Mouse (Mus musculus): ENCODE measurements around the gene Krtap6-1. TPM values are rescaled to one million over a fixed set of nuclear protein-coding genes. Genes with fewer than 3 reads are reported as not detected.

Gene Krtap6-1
- not detected in 2 replicates for polyA plus RNA-seq (2015; fragmentation: Nextera tagmentation; extraction: Ambion mirVana)

DNA sequence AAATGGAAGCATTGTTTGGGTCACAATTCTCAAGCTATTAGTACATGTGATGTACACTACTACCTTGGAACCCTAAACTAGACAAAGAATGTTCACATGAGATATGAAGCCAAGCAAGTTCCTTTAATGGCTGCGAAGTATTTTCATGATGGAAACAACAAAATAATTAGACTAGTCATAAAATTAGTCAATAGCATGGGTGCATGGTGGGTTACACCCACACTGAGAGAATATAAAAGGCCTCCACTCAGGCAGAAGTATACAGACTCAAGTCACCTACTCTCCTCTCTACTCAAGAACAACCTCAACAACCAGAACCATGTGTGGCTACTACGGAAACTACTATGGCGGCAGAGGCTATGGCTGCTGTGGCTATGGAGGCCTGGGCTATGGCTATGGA, at the start of gene Krtap6-1:
TSS of gene Krtap6-1 (plus strand) at position 301 of the 400 bp plus-strand sequence.

DNA sequence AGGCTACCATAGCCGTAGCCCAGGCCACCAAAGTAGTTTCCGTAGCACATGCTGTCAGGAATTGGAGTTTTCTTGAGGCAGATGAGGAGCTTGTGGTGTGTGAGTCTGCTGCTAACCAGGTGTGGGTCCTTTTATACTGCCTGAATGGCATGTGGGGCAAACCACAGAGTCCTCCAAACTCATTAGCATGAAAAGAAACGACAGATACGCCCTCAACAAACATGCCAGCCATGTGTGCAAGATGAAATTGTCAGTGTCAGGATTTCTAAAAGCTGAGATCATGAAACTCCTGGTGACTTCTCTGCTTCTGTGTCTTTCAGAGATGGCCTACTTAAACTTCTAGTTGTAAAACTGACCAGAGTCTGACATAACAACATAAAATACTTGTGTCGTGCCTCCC, 20.8 kb upstream of the Krtap6-1 start, which contains the start of gene Krtap22-2:
TSS of gene Krtap22-2 (minus strand) at position 101 of the 400 bp plus-strand sequence.

DNA sequence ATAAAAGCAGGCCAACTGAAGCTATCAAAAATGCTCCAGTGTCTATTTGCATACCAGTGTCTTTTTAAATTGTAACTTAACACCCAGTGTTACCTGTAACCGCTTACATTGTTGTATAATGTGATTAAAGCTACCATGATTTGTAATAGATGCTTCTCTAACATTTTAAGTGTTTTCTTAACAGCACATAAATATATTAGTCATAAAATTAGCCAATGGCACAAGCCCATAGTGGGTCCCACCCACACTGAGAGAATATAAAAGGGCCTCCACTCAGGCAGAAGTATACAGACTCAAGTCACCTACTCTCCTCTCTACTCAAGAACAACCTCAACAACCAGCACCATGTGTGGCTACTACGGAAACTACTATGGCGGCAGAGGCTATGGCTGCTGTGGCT, 16.5 kb upstream of the Krtap6-1 start, which contains the start of gene Gm10229:
TSS of gene Gm10229 (plus strand) at position 301 of the 400 bp plus-strand sequence.

DNA sequence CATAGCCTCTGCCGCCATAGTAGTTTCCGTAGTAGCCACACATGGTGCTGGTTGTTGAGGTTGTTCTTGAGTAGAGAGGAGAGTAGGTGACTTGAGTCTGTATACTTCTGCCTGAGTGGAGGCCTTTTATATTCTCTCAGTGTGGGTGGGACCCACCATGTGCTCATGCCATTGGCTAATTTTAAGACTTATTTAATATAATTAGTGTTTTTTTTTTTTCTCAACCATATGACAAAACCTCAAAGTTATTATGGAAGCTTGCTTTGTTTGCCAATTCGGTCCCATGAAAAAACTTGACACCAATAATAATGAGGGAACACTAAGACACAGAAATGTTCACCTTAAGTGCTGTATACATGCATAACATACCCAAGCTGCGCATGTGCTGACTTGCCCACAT, 9.9 kb downstream of the Krtap6-1 start, which contains the start of gene Gm10228:
TSS of gene Gm10228 (minus strand) at position 101 of the 400 bp plus-strand sequence.

DNA sequence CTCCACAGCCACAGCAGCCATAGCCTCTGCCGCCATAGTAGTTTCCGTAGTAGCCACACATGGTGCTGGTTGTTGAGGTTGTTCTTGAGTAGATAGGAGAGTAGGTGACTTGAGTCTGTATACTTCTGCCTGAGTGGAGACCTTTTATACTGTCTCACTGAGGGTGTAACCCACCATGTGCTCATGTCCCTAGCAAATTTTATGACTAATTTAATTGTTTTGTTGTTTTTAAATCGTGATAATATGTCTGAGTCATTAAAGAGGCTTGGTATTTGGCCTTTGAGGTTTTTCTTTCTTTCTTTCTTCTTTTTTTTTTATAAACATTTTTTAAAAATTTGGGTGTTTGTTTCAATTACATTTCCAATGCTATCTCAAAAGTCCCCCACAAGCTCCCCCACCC, 16.3 kb downstream of the Krtap6-1 start, which contains the start of gene Krtap6-5:
TSS of gene Krtap6-5 (minus strand) at position 101 of the 400 bp plus-strand sequence.

DNA sequence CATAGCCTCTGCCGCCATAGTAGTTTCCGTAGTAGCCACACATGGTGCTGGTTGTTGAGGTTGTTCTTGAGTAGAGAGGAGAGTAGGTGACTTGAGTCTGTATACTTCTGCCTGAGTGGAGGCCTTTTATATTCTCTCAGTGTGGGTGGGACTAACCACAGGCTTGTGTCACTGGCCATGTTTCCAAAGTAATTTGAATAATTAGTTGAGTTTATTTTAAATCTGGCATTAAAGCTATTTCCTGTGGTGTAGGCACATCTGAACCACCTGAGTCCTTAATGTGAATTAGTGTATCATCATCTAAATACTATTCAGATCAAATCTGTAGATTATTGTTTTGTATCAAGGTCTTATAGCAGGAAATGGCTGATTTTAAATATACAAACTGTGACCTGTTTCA, 32.4 kb downstream of the Krtap6-1 start, which contains the start of gene 1110025L11Rik:
TSS of gene 1110025L11Rik (minus strand) at position 101 of the 400 bp plus-strand sequence.

Other genes with a start within 250 kb of the Krtap6-1 start
- gene Gm20741, start 219.5 kb upstream of the Krtap6-1 start, polyA plus RNA-seq (2015; fragmentation: Nextera tagmentation; extraction: Ambion mirVana): not detected in 2 replicates
- not detected in 2 replicates for gene Krtap15, start 211.5 kb upstream of the Krtap6-1 start, polyA plus RNA-seq (2015; fragmentation: Nextera tagmentation; extraction: Ambion mirVana)
- not detected in 2 replicates for gene Krtap14, start 205.6 kb upstream of the Krtap6-1 start, polyA plus RNA-seq (2015; fragmentation: Nextera tagmentation; extraction: Ambion mirVana)
- gene Krtap19-1, start 162.3 kb upstream of the Krtap6-1 start, polyA plus RNA-seq (2015; fragmentation: Nextera tagmentation; extraction: Ambion mirVana): not detected in 2 replicates
- not detected in 2 replicates for gene Krtap19-2, start 157.4 kb upstream of the Krtap6-1 start, polyA plus RNA-seq (2015; fragmentation: Nextera tagmentation; extraction: Ambion mirVana)
- gene Krtap19-3, start 153.7 kb upstream of the Krtap6-1 start, polyA plus RNA-seq (2015; fragmentation: Nextera tagmentation; extraction: Ambion mirVana): not detected in 2 replicates
- gene Krtap19-4, start 146.6 kb upstream of the Krtap6-1 start, polyA plus RNA-seq (2015; fragmentation: Nextera tagmentation; extraction: Ambion mirVana): not detected in 2 replicates
- gene Krtap19-5, start 135.2 kb upstream of the Krtap6-1 start, polyA plus RNA-seq (2015; fragmentation: Nextera tagmentation; extraction: Ambion mirVana): not detected in 2 replicates
- gene Krtap19-9b, start 99.4 kb upstream of the Krtap6-1 start, polyA plus RNA-seq (2015; fragmentation: Nextera tagmentation; extraction: Ambion mirVana): not detected in 2 replicates
- not detected in 2 replicates for gene Krtap16-3, start 68.8 kb upstream of the Krtap6-1 start, polyA plus RNA-seq (2015; fragmentation: Nextera tagmentation; extraction: Ambion mirVana)
- gene Krtap22-2, start 20.9 kb upstream of the Krtap6-1 start, polyA plus RNA-seq (2015; fragmentation: Nextera tagmentation; extraction: Ambion mirVana): not detected in 2 replicates
- not detected in 2 replicates for gene Gm10229, start 16.4 kb upstream of the Krtap6-1 start, polyA plus RNA-seq (2015; fragmentation: Nextera tagmentation; extraction: Ambion mirVana)
- not detected in 2 replicates for gene Gm10228, start 9.8 kb downstream of the Krtap6-1 start, polyA plus RNA-seq (2015; fragmentation: Nextera tagmentation; extraction: Ambion mirVana)
- gene Krtap6-5, start 16.2 kb downstream of the Krtap6-1 start, polyA plus RNA-seq (2015; fragmentation: Nextera tagmentation; extraction: Ambion mirVana): not detected in 2 replicates
- not detected in 2 replicates for gene 1110025L11Rik, start 32.3 kb downstream of the Krtap6-1 start, polyA plus RNA-seq (2015; fragmentation: Nextera tagmentation; extraction: Ambion mirVana)
- gene Krtap6-3, start 52.3 kb downstream of the Krtap6-1 start, polyA plus RNA-seq (2015; fragmentation: Nextera tagmentation; extraction: Ambion mirVana): not detected in 2 replicates
- gene Gm6358, start 109.2 kb downstream of the Krtap6-1 start, polyA plus RNA-seq (2015; fragmentation: Nextera tagmentation; extraction: Ambion mirVana): not detected in 2 replicates
- gene Gm10061, start 119.4 kb downstream of the Krtap6-1 start, polyA plus RNA-seq (2015; fragmentation: Nextera tagmentation; extraction: Ambion mirVana): not detected in 2 replicates
- not detected in 2 replicates for gene Gm9789, start 126.3 kb downstream of the Krtap6-1 start, polyA plus RNA-seq (2015; fragmentation: Nextera tagmentation; extraction: Ambion mirVana)
- gene Gm7735, start 137.8 kb downstream of the Krtap6-1 start, polyA plus RNA-seq (2015; fragmentation: Nextera tagmentation; extraction: Ambion mirVana): not detected in 2 replicates
- gene 1110057P08Rik, start 143.0 kb downstream of the Krtap6-1 start, polyA plus RNA-seq (2015; fragmentation: Nextera tagmentation; extraction: Ambion mirVana): not detected in 2 replicates
- not detected in 2 replicates for gene Krtap20-2, start 174.2 kb downstream of the Krtap6-1 start, polyA plus RNA-seq (2015; fragmentation: Nextera tagmentation; extraction: Ambion mirVana)